24 mouse cellular contexts compared by ENCODE assay signal in the genomic region with DNA sequence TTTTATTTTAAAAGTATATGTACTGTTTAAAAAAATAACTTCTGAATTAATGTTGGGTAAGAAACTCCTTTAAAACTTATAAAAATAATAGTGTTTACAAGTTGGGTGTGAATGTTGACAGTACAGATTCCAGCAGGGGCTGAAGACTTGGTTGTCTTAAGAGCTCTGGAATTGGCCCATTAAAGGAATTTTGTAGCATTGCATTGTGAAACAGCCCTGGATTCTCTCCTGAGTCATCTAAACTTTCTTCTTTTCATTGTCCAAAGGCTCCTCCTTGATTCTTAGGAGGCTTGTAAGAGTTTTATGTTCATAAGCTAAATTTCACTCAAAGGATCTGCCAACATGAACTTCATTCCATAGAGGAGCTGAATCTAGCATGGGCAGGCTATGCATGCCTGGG.
DNase-seq lines count a peak whose midpoint lies in the region; ATAC-seq and TF ChIP-seq lines count a peak whose summit lies in the region.
"Had no signal": no experiment of that assay in that cellular context is flagged by ENCODE, and none has a peak within 500 bp of the region (broad histone marks: within the 10 kb centered on the region; RNA-seq: fewer than 3 reads in every experiment).

No protein-coding gene starts in this region.

- no peaks in the 10 kb centered on the region for H3K4me1 ChIP-seq in lung, postnatal 0 days (ENCODE audit: insufficient read depth, low read depth, low read length)

- no peak overlapping the region for H3K4me2 ChIP-seq in lung, postnatal 0 days (replicated peaks; ENCODE audit: low read depth, low read length)
- H3K4me2 ChIP-seq: embryonic facial prominence, embryonic 13.5 days; embryonic facial prominence, embryonic 15.5 days; forebrain, embryonic 12.5 days had no signal

- TF ChIP-seq CTCF in lung, postnatal 0 days (IDR thresholded peaks at IDR 0.05), result no peak

- H3K4me3 ChIP-seq in lung, postnatal 0 days (ENCODE audit: low read depth, low read length), result no peak overlapping the region
- H3K4me3 ChIP-seq: embryonic facial prominence, embryonic 13.5 days; embryonic facial prominence, embryonic 15.5 days; erythroblast, embryonic 14.5 days; forebrain, embryonic 10.5 days; forebrain, embryonic 12.5 days had no signal

- H3K9me3 ChIP-seq in lung, postnatal 0 days (ENCODE audit: low read length), result no peaks in the 10 kb centered on the region
- H3K9me3 ChIP-seq: embryonic facial prominence, embryonic 13.5 days; embryonic facial prominence, embryonic 15.5 days; forebrain, embryonic 10.5 days; forebrain, embryonic 12.5 days had no signal

- no peak for ATAC-seq in lung, postnatal 0 days
- ATAC-seq: activated CD4-positive, CD25-positive, alpha-beta regulatory T cell, adult 4 months; forebrain, embryonic 14.5 days; forebrain, embryonic 16.5 days; Patski had no signal

- DNase-seq in lung, postnatal 0 days (ENCODE audit: low spot score), result peak; percentile 26
- DNase-seq in lung, postnatal 4 days, result no peak
- DNase-seq in adipocyte (ENCODE audit: low spot score), result peak; percentile 30
- no peak for DNase-seq in ovary, postnatal 10 days (ENCODE audit: low spot score)
- DNase-seq in ovary, postnatal 36 days (ENCODE audit: low spot score), result no peak
- DNase-seq: adrenal gland, adult 2 months; adrenal gland, postnatal 10 days; adrenal gland, postnatal 25 days; cerebellum, adult 11 months; cerebellum, adult 18-20 months; cerebellum, adult 8-10 months; cerebellum, adult 9-11 months; cerebellum, postnatal 14 days; cerebellum, postnatal 36 days; embryo, embryonic 11 days had no signal

- no peaks in the 10 kb centered on the region for H3K36me3 ChIP-seq in lung, postnatal 0 days (ENCODE audit: insufficient read depth, low read length)
- H3K36me3 ChIP-seq: embryonic facial prominence, embryonic 13.5 days; embryonic facial prominence, embryonic 15.5 days; forebrain, embryonic 10.5 days; forebrain, embryonic 12.5 days had no signal

- no peak for TF ChIP-seq EP300 in lung, postnatal 0 days (IDR thresholded peaks at IDR 0.05)

- H3K27me3 ChIP-seq in lung, postnatal 0 days (replicated peaks; ENCODE audit: insufficient read depth, low read length), result no peaks in the 10 kb centered on the region
- H3K27me3 ChIP-seq: embryonic facial prominence, embryonic 13.5 days; embryonic facial prominence, embryonic 15.5 days; forebrain, embryonic 12.5 days; Patski had no signal

- no peak overlapping the region for H3K27ac ChIP-seq in lung, postnatal 0 days (ENCODE audit: low read length)
- H3K27ac ChIP-seq: embryonic facial prominence, embryonic 13.5 days; embryonic facial prominence, embryonic 15.5 days; forebrain, embryonic 10.5 days; forebrain, embryonic 12.5 days had no signal

- H3K9ac ChIP-seq in lung, postnatal 0 days (replicated peaks; ENCODE audit: low read depth), result no peak overlapping the region
- H3K9ac ChIP-seq: embryonic facial prominence, embryonic 13.5 days; embryonic facial prominence, embryonic 15.5 days; forebrain, embryonic 12.5 days had no signal

Comparison
In these comparisons a context has a peak if more than half of its experiments do, and no peak if none do; other contexts are left out.
1. DNase-seq: peak in lung, postnatal 0 days (single experiment) and adipocyte (single experiment); none in lung, postnatal 4 days (0 of 2), ovary, postnatal 10 days (single experiment) and ovary, postnatal 36 days (single experiment).